Mouse (Mus musculus): Measurements from ENCODE around the gene Umps. TPM values are rescaled to one million over a fixed set of nuclear protein-coding genes. Genes with fewer than 3 reads are reported as not detected.
A peak's percentile ranks its signal among the peaks of the same experiment; 100 is the strongest.

Umps gene
- polyA plus RNA-seq, 1 experiment from 2014 or later, result 95.8 TPM

GRCm38 (mm10) chr16:33990712-33991111 lies 23.9 kb upstream of the Umps start:
- Histone ChIP-seq H3K27ac (replicated peaks) (no peak overlapping the region), H3K36me3 (no peaks in the 10 kb centered on the region), H3K27me3 (ENCODE audit: low read depth, poor library complexity, severe bottlenecking) (no peaks in the 10 kb centered on the region), H3K4me3 (no peak overlapping the region), H3K4me1 (peaks cover 6% of the 10 kb centered on the region), H3K9me3 (replicated peaks) (no peaks in the 10 kb centered on the region)
- 89% methylated on average over 4 of the region's 4 CpGs for WGBS
- DNase-seq (ENCODE audit: low spot score), result no peak

GRCm38 (mm10) chr16:33989106-33989505 lies 22.3 kb upstream of the Umps start:
- H3K4me1 ChIP-seq, result peaks cover 6% of the 10 kb centered on the region
- 97% methylated on average over 1 of the region's 1 CpGs for WGBS
- H3K9me3 ChIP-seq (replicated peaks), result no peaks in the 10 kb centered on the region
- no peaks in the 10 kb centered on the region for H3K36me3 ChIP-seq
- DNase-seq (ENCODE audit: low spot score), result no peak
- no peak overlapping the region for H3K4me3 ChIP-seq
- H3K27ac ChIP-seq (replicated peaks), result no peak overlapping the region
- no peaks in the 10 kb centered on the region for H3K27me3 ChIP-seq (ENCODE audit: low read depth, poor library complexity, severe bottlenecking)

- peak; percentile 48 for DNase-seq (ENCODE audit: low spot score)
- Histone ChIP-seq H3K27me3 (ENCODE audit: low read depth, poor library complexity, severe bottlenecking) (no peaks in the 10 kb centered on the region), H3K27ac (replicated peaks) (no peak overlapping the region), H3K9me3 (replicated peaks) (no peaks in the 10 kb centered on the region), H3K4me1 (peaks cover 6% of the 10 kb centered on the region), H3K36me3 (no peaks in the 10 kb centered on the region), H3K4me3 (no peak overlapping the region)
- 66% methylated on average over 17 of the region's 17 CpGs for WGBS
These were observed 21.6 kb upstream of the Umps start for GRCm38 (mm10) chr16:33988358-33989012.

GRCm38 (mm10) chr16:33986993-33987392 lies 20.2 kb upstream of the Umps start:
- Histone ChIP-seq H3K4me3 (no peak overlapping the region), H3K27me3 (ENCODE audit: low read depth, poor library complexity, severe bottlenecking) (no peaks in the 10 kb centered on the region), H3K36me3 (no peaks in the 10 kb centered on the region), H3K4me1 (peaks cover 6% of the 10 kb centered on the region), H3K9me3 (replicated peaks) (no peaks in the 10 kb centered on the region), H3K27ac (replicated peaks) (no peak overlapping the region)
- WGBS, result 92% methylated on average over 7 of the region's 7 CpGs
- no peak for DNase-seq (ENCODE audit: low spot score)

DNA sequence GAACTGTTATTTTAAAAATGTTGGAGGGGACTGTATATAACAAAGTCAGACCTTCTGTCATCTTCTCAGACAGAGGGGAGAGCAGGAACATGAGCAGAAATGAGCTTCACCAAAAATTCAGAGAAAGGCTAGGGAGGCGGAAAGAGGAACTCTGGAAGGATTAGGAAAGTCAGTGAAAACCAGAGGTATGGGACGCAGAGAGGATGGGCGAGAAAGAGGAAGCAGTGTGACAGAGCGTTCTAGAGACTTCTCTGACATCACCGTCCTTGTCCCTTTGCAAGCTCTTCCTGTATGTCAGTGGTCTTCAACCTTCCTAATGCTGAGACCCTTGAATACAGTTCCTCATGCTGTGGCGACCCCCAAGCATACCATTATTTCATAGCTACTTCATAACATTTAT lies 18.5 kb upstream of the Umps start:
- Histone ChIP-seq H3K27ac (replicated peaks) (no peak overlapping the region), H3K4me3 (no peak overlapping the region), H3K9me3 (replicated peaks) (no peaks in the 10 kb centered on the region), H3K4me1 (peaks cover 5% of the 10 kb centered on the region), H3K27me3 (ENCODE audit: low read depth, poor library complexity, severe bottlenecking) (no peaks in the 10 kb centered on the region), H3K36me3 (no peaks in the 10 kb centered on the region)
- WGBS, result 89% methylated on average over 6 of the region's 6 CpGs
- no peak for DNase-seq (ENCODE audit: low spot score)

DNA sequence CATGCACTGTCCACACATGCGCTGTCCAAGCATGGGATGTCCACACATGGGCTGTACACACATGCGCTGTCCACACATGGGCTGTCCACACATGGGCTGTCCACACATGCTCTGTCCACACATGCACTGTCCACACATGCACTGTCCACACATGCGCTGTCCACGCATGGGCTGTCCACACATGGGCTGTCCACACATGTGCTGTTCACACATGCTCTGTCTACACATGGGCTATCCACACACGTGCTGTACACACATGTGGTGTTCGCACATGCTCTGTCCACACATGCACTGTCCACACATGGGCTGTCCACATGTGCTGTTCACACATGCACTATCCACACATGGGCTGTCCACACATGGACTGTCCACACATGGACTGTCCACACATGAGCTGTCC lies 16.9 kb upstream of the Umps start:
- Histone ChIP-seq H3K4me3 (no peak overlapping the region), H3K9me3 (replicated peaks) (no peaks in the 10 kb centered on the region), H3K36me3 (no peaks in the 10 kb centered on the region), H3K27me3 (ENCODE audit: low read depth, poor library complexity, severe bottlenecking) (no peaks in the 10 kb centered on the region), H3K27ac (replicated peaks) (no peak overlapping the region), H3K4me1 (peaks cover 14% of the 10 kb centered on the region)
- 98% methylated on average over 6 of the region's 6 CpGs for WGBS
- DNase-seq (ENCODE audit: low spot score), result no peak

DNA sequence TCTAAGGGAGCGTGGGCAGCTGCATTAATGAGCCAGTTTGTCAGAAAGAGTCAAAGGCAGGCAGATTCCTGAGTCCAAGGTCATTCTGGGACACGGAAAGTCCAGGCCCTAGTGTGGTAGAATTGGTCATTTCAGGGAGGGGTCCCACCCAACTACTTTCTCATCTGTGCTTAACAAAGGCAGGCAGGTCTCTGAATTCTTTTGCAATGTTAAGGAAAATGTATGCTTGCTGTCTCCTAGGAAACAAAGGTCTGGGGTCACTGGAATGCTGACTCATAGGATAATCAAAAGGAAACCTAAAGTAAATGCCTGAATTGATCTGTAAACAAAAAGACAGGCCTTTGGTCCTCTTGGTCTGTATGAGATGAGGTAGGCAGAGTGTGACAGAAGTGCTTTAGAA lies 13.0 kb upstream of the Umps start:
- H3K4me1 ChIP-seq, result peaks cover 14% of the 10 kb centered on the region
- DNase-seq (ENCODE audit: low spot score), result no peak
- no peaks in the 10 kb centered on the region for H3K27me3 ChIP-seq (ENCODE audit: low read depth, poor library complexity, severe bottlenecking)
- no peak overlapping the region for H3K27ac ChIP-seq (replicated peaks)
- peaks cover 19% of the 10 kb centered on the region for H3K36me3 ChIP-seq
- 65% methylated on average over 2 of the region's 2 CpGs for WGBS
- no peak overlapping the region for H3K4me3 ChIP-seq
- no peaks in the 10 kb centered on the region for H3K9me3 ChIP-seq (replicated peaks)

- peak overlapping the region; percentile 90 for H3K27ac ChIP-seq (replicated peaks)
- 78% methylated on average over 2 of the region's 2 CpGs for WGBS
These were observed 424 bp upstream of the Umps start for GRCm38 (mm10) chr16:33967283-33967640.

DNA sequence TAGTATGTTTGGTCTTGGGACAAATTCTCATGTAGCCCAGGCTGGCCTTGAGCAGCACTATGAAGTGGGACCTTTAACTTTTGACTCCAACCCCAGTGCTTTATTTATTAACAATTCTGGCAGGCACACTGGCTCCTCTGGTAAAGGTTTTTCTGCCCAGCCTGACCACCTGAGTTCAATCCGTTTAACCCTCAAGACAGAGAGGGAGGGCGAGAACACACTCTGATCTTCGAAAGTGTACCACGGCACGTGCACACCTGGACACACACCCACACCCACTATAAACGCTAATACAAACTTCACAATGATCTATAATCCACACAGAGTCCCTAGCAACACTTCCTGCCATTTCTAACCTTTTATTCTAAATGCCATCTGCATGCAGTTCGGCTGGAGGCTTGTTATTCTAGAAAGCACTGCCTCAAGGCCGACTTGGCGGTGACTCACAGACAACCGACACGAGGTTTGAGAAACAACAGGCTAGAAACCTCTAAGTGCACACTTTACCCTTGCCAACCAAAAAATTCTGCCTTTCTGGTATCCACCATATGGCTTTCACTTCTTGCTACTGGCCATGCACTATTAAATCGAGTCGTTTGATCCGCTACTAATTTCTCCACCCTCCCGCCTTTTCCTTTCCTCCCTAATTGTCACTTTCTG lies 830 bp downstream of the Umps start:
- peaks cover 40% of the 10 kb centered on the region for H3K36me3 ChIP-seq
- H3K4me3 ChIP-seq, result peak overlapping the region; percentile 73
- H3K27ac ChIP-seq (replicated peaks), result peak overlapping the region; percentile 90
- no peak for DNase-seq (ENCODE audit: low spot score)
- 21% methylated on average over 15 of the region's 15 CpGs for WGBS
- no peaks in the 10 kb centered on the region for H3K27me3 ChIP-seq (ENCODE audit: low read depth, poor library complexity, severe bottlenecking)
- peaks cover 23% of the 10 kb centered on the region for H3K4me1 ChIP-seq
- no peaks in the 10 kb centered on the region for H3K9me3 ChIP-seq (replicated peaks)

More at GRCm38 (mm10) chr16:33967283-33967640, 424 bp upstream of the Umps start:
- Histone ChIP-seq H3K36me3 (peaks cover 27% of the 10 kb centered on the region), H3K4me1 (peaks cover 23% of the 10 kb centered on the region), H3K4me3 (peak overlapping the region; percentile 73), H3K9me3 (replicated peaks) (no peaks in the 10 kb centered on the region), H3K27me3 (ENCODE audit: low read depth, poor library complexity, severe bottlenecking) (no peaks in the 10 kb centered on the region)
- DNase-seq (ENCODE audit: low spot score), result no peak

DNA sequence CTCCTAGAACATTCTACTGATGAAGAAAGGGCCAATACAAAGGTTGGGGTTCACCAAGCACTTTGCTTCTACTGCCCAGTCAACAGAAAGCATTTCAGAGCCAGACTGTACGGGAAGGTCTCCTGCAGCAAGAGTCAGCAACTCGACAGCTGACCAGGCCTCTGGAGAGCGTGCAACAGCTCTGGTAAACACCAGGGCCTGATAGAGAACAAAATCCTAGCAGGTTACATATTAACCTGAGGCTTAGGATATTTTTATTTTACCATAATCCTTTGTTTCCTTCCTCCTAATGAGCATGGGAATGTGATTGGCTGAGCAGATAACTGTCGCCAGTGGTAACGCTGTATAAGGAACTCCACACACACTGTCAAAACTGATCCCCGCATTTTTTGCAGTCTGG lies 3.3 kb downstream of the Umps start:
- peaks cover 65% of the 10 kb centered on the region for H3K36me3 ChIP-seq

GRCm38 (mm10) chr16:33954793-33955192 lies 12.0 kb downstream of the Umps start:
- H3K36me3 ChIP-seq, result peaks cover 78% of the 10 kb centered on the region
- no peaks in the 10 kb centered on the region for H3K4me1 ChIP-seq
- H3K9me3 ChIP-seq (replicated peaks), result no peaks in the 10 kb centered on the region
- H3K27ac ChIP-seq (replicated peaks), result no peak overlapping the region
- 95% methylated on average over 1 of the region's 1 CpGs for WGBS
- H3K27me3 ChIP-seq (ENCODE audit: low read depth, poor library complexity, severe bottlenecking), result no peaks in the 10 kb centered on the region
- no peak for DNase-seq (ENCODE audit: low spot score)
- no peak overlapping the region for H3K4me3 ChIP-seq

More for the DNA sequence above, 3.3 kb downstream of the Umps start:
- Histone ChIP-seq H3K4me1 (peaks cover 23% of the 10 kb centered on the region), H3K27me3 (ENCODE audit: low read depth, poor library complexity, severe bottlenecking) (no peaks in the 10 kb centered on the region), H3K27ac (replicated peaks) (no peak overlapping the region), H3K4me3 (no peak overlapping the region), H3K9me3 (replicated peaks) (no peaks in the 10 kb centered on the region)
- DNase-seq (ENCODE audit: low spot score), result no peak
- WGBS, result 92% methylated on average over 6 of the region's 6 CpGs

DNA sequence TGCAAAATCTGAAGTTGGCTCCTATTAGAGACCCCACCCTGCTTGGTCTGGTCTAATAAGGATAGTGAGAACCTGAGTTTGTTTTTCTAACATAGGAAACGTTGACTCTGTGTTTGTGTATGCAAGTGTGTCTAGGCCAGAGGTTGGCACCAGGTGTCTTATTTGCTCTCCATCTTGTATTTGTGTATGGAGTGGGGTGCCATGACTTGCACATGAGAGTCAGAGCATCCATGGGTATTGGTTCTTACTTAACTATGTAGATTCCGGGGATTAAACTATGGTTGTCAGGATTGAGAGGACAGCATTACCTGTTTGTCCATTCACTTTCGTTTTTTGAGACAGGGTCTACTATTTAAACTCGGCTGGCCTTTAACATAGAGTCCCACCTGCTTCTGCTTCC lies 13.8 kb downstream of the Umps start:
- Histone ChIP-seq H3K27ac (replicated peaks) (no peak overlapping the region), H3K9me3 (replicated peaks) (no peaks in the 10 kb centered on the region), H3K4me3 (no peak overlapping the region), H3K27me3 (ENCODE audit: low read depth, poor library complexity, severe bottlenecking) (no peaks in the 10 kb centered on the region), H3K36me3 (peaks cover 60% of the 10 kb centered on the region), H3K4me1 (no peaks in the 10 kb centered on the region)
- no peak for DNase-seq (ENCODE audit: low spot score)
- WGBS, result 88% methylated on average over 4 of the region's 4 CpGs

DNA sequence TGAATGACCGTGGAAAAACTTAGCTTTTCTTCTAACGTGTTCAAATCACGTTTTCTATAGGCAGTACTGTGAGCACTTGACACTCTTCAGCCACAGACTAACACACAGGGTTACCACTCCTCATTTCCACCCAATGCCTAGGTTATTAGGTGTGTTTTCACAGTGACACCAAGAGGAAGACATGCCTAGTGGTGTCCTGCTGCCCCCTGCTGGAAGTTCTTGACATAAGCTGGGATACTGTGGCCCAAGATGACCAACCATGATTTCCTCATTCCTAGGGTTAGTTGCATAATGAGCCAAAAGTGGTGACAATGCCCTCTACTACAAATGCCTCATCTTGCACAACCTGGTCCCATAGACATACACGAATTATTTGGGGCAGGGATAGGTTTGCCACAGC lies 16.0 kb downstream of the Umps start:
- Histone ChIP-seq H3K36me3 (peaks cover 38% of the 10 kb centered on the region), H3K27ac (replicated peaks) (no peak overlapping the region), H3K27me3 (ENCODE audit: low read depth, poor library complexity, severe bottlenecking) (no peaks in the 10 kb centered on the region), H3K4me3 (no peak overlapping the region), H3K9me3 (replicated peaks) (no peaks in the 10 kb centered on the region), H3K4me1 (peaks cover 5% of the 10 kb centered on the region; the same call in 1 of the 2 replicates)
- peak; percentile 70 for DNase-seq (ENCODE audit: low spot score)
- WGBS, result 40% methylated on average over 4 of the region's 4 CpGs

All from midbrain, embryonic 10.5 days (tissue).